Mouse (Mus musculus): ENCODE measurements at regions not wholly inside any gene's neighbourhood (a gene's known extent, or its start where the extent isn't known, plus 50 kb on each side); places are given as distances from the start of the nearest gene placed in this dataset.

- no peak for TF ChIP-seq POLR2A (IDR thresholded peaks at IDR 0.05; ENCODE audit: control insufficient read depth, extremely low read depth, insufficient read depth, low read length, poor library complexity)
- no peak for TF ChIP-seq CTCF (IDR thresholded peaks at IDR 0.05; ENCODE audit: borderline replicate concordance, control insufficient read depth, extremely low read depth, insufficient read depth, low read length, poor library complexity)
These were observed 2164.6 kb upstream of the Lrrc6 start for GRCm38 (mm10) chr15:68665331-68665730.
